Mouse (Mus musculus) cerebellum, adult 2 months (tissue): Measurements from ENCODE around the gene Phf12. TPM values are rescaled to one million over a fixed set of nuclear protein-coding genes. Genes with fewer than 3 reads are reported as not detected.

Experiments used
- DNase-seq, 2 experiments: peaks; one replicate each; pipeline ENCODE4 v3.0.0; 2021
- H3K27ac ChIP-seq: fragments of 200-500 bp; 2 replicates; pipeline ENCODE4 v1.5.1; 2012; ENCODE audit warnings: low read length, control low read depth, inconsistent platforms; ENCODE audit not compliant: insufficient read depth
- H3K27me3 ChIP-seq: fragments of 200-500 bp; 2 replicates; pipeline ENCODE4 v1.6.1; 2012; ENCODE audit warnings: inconsistent platforms, mild to moderate bottlenecking, low read length, moderate library complexity; ENCODE audit not compliant: control insufficient read depth, insufficient read depth
- H3K4me1 ChIP-seq: fragments of 200-500 bp; 2 replicates; pipeline ENCODE4 v1.6.1; 2011; ENCODE audit warnings: low read length; ENCODE audit not compliant: control insufficient read depth, insufficient read depth
- H3K4me3 ChIP-seq: fragments of 200-500 bp; replicated peaks from 2 replicates; pipeline ENCODE3; 2011; ENCODE audit warnings: mild to moderate bottlenecking, low read depth, low read length, control low read depth; ENCODE audit not compliant: insufficient read depth
- CTCF ChIP-seq: fragments of 200-500 bp; IDR thresholded peaks from 2 replicates; pipeline ENCODE4 v1.5.1; 2011; ENCODE audit warnings: low read depth, mild to moderate bottlenecking, control low read depth, low read length, moderate library complexity, borderline replicate concordance; ENCODE audit not compliant: insufficient read depth
- POLR2A ChIP-seq: fragments of 200-500 bp; IDR thresholded peaks from 2 replicates; pipeline ENCODE4 v1.6.1; 2011; ENCODE audit warnings: low read length, control low read depth, borderline replicate concordance; ENCODE audit not compliant: insufficient read depth
- WGBS: fragments of 180-500 bp; shearing (Covaris S2); methylation state at CpG from one replicate; pipeline ENCODE4 v1.1.7; 2018; 5-methylcytosine and 5-hydroxymethylcytosine counted together
- polyA plus RNA-seq: library from polyadenylated mRNA; depleted of rRNA; stranded (reverse); fragments of >200 nt; gene quantifications from 2 replicates; pipeline ENCODE4 v1.2.3, GENCODE M21; 2012

The Phf12 gene
- polyA plus RNA-seq, 1 experiment, result 50.1 TPM

- Histone ChIP-seq H3K4me1 (no peaks in the 10 kb centered on the region; the same call in none of the 2 replicates), H3K4me3 (no peak overlapping the region), H3K27me3 (no peaks in the 10 kb centered on the region), H3K27ac (no peak overlapping the region)
- WGBS, result 68% methylated on average over 8 of the region's 8 CpGs
- no peak for DNase-seq
- TF ChIP-seq CTCF (no peak), POLR2A (no peak)
These were observed 46.7 kb downstream of the Phf12 start for GRCm38 (mm10) chr11:78029240-78029639.

- H3K4me1 ChIP-seq, result no peaks in the 10 kb centered on the region; the same call in none of the 2 replicates
- 74% methylated on average over 2 of the region's 2 CpGs for WGBS
These were observed 48.0 kb downstream of the Phf12 start for GRCm38 (mm10) chr11:78030600-78030999.

GRCm38 (mm10) chr11:78031389-78031788, 48.8 kb downstream of the Phf12 start:
- H3K27me3 ChIP-seq, result no peaks in the 10 kb centered on the region
- no peak for DNase-seq
- 41% methylated on average over 6 of the region's 6 CpGs for WGBS
- TF ChIP-seq POLR2A, result no peak
- TF ChIP-seq CTCF, result no peak
- no peak overlapping the region for H3K4me3 ChIP-seq
- no peak overlapping the region for H3K27ac ChIP-seq
- no peaks in the 10 kb centered on the region; the same call in none of the 2 replicates for H3K4me1 ChIP-seq

More at GRCm38 (mm10) chr11:78030600-78030999, 48.0 kb downstream of the Phf12 start:
- Histone ChIP-seq H3K4me3 (no peak overlapping the region), H3K27ac (no peak overlapping the region), H3K27me3 (no peaks in the 10 kb centered on the region)
- DNase-seq, result no peak
- TF ChIP-seq POLR2A, result no peak
- TF ChIP-seq CTCF, result no peak

- TF ChIP-seq POLR2A, result peak; percentile 54
- peak; percentile 64 for TF ChIP-seq CTCF
- H3K4me3 ChIP-seq, result peak within 1 kb of the TSS; percentile 92
- no peaks in the 10 kb centered on the region for H3K27me3 ChIP-seq
- no peaks in the 10 kb centered on the region; the same call in none of the 2 replicates for H3K4me1 ChIP-seq
- WGBS, result under 1% methylated on average over 96 of the region's 96 CpGs
- peak within 1 kb of the TSS; percentile 39 for H3K27ac ChIP-seq
- peak; percentile 93 to 96 for DNase-seq
These were observed 49.6 kb downstream of the Phf12 start, which contains the start of gene Dhrs13 for GRCm38 (mm10) chr11:78031947-78032808. TSS of gene Dhrs13 (plus strand) at chr11:78032280.

GRCm38 (mm10) chr11:78032809-78033195, 50.2 kb downstream of the Phf12 start:
- H3K4me1 ChIP-seq, result no peaks in the 10 kb centered on the region; the same call in none of the 2 replicates
- H3K27me3 ChIP-seq, result no peaks in the 10 kb centered on the region
- peak overlapping the region; percentile 20 for H3K27ac ChIP-seq
- H3K4me3 ChIP-seq, result peak overlapping the region; percentile 92
- WGBS, result 2% methylated on average over 5 of the region's 5 CpGs
- TF ChIP-seq CTCF (no peak), POLR2A (no peak)
- no peak for DNase-seq

GRCm38 (mm10) chr11:78033931-78034617, 51.5 kb downstream of the Phf12 start:
- no peak overlapping the region for H3K4me3 ChIP-seq
- WGBS, result 85% methylated on average over 23 of the region's 23 CpGs
- no peaks in the 10 kb centered on the region for H3K27me3 ChIP-seq
- TF ChIP-seq POLR2A (no peak), CTCF (no peak)
- H3K27ac ChIP-seq, result no peak overlapping the region
- no peak for DNase-seq
- H3K4me1 ChIP-seq, result no peaks in the 10 kb centered on the region; the same call in none of the 2 replicates

- WGBS, result 72% methylated on average over 10 of the region's 10 CpGs
- Histone ChIP-seq H3K4me1 (peaks cover 2% of the 10 kb centered on the region), H3K4me3 (no peak overlapping the region), H3K27ac (no peak overlapping the region), H3K27me3 (no peaks in the 10 kb centered on the region)
- no peak for TF ChIP-seq CTCF
- TF ChIP-seq POLR2A, result no peak
- DNase-seq, result no peak
These were observed 54.2 kb downstream of the Phf12 start for GRCm38 (mm10) chr11:78036791-78037190.
